Mouse (Mus musculus) cerebellum, adult (tissue): ENCODE results near the gene Lrp1.
A peak's percentile ranks its signal among the peaks of the same experiment; 100 is the strongest.

Experiments used
- ATAC-seq: cut with Nextera tagmentation; 2 replicates; pipeline ENCODE4 v1.9.2; 2017; ENCODE audit warnings: mild to moderate bottlenecking, moderate library complexity, mixed read lengths; ENCODE audit not compliant: insufficient number of reproducible peaks, low FRiP score, low TSS enrichment

The Lrp1 gene

GRCm38 (mm10) chr10:127617294-127617693 is 3.7 kb downstream of the Lrp1 start:
- ATAC-seq = no peak

- ATAC-seq = no peak
Measured at GRCm38 (mm10) chr10:127616261-127616679, 4.7 kb downstream of the Lrp1 start.

- ATAC-seq = no peak
Measured at GRCm38 (mm10) chr10:127615591-127615990, 5.4 kb downstream of the Lrp1 start.

- ATAC-seq = no peak
Measured at GRCm38 (mm10) chr10:127615034-127615374, 5.9 kb downstream of the Lrp1 start.

GRCm38 (mm10) chr10:127614236-127615033 is 6.5 kb downstream of the Lrp1 start:
- no peak for ATAC-seq

- no peak for ATAC-seq
Measured at GRCm38 (mm10) chr10:127612079-127612775, 8.7 kb downstream of the Lrp1 start.

- ATAC-seq = no peak
Measured at GRCm38 (mm10) chr10:127610066-127610415, 10.9 kb downstream of the Lrp1 start.

- ATAC-seq = no peak
Measured at GRCm38 (mm10) chr10:127609415-127610065, 11.4 kb downstream of the Lrp1 start.

- ATAC-seq = no peak
Measured at GRCm38 (mm10) chr10:127607059-127607458, 13.9 kb downstream of the Lrp1 start.

- no peak for ATAC-seq
Measured at GRCm38 (mm10) chr10:127605756-127606155, 15.2 kb downstream of the Lrp1 start.

GRCm38 (mm10) chr10:127605251-127605547 is 15.7 kb downstream of the Lrp1 start:
- no peak for ATAC-seq

- no peak for ATAC-seq
Measured at GRCm38 (mm10) chr10:127604465-127605250, 16.3 kb downstream of the Lrp1 start.

GRCm38 (mm10) chr10:127603437-127604371 is 17.2 kb downstream of the Lrp1 start:
- no peak for ATAC-seq

GRCm38 (mm10) chr10:127602194-127602593 is 18.8 kb downstream of the Lrp1 start:
- no peak for ATAC-seq

GRCm38 (mm10) chr10:127599779-127600541 is 21.0 kb downstream of the Lrp1 start:
- no peak for ATAC-seq

- ATAC-seq = no peak
Measured at GRCm38 (mm10) chr10:127599252-127599651, 21.7 kb downstream of the Lrp1 start.

- no peak for ATAC-seq
Measured at GRCm38 (mm10) chr10:127598607-127599006, 22.3 kb downstream of the Lrp1 start.

GRCm38 (mm10) chr10:127597311-127597901 is 23.5 kb downstream of the Lrp1 start:
- peak; percentile 84 for ATAC-seq
